Mouse (Mus musculus) E14TG2a.4 (cell line): ENCODE results near the gene Myo1h.

Experiments used
- CTCF ChIP-seq: conservative IDR thresholded peaks from 2 replicates; pipeline ENCODE4 v1.5.1; 2014; ENCODE audit warnings: low read length
- NANOG ChIP-seq: IDR thresholded peaks from 2 replicates; pipeline ENCODE4 v1.6.1; 2014; ENCODE audit warnings: borderline replicate concordance, low read length, mixed read lengths

- TF ChIP-seq CTCF: no peak
- no peak for TF ChIP-seq NANOG
Observed at GRCm38 (mm10) chr5:114412361-114412998, 123.5 kb downstream of the Myo1h start.
